Mouse (Mus musculus): ENCODE data around the gene Nectin1.

- TF ChIP-seq POLR2A (IDR thresholded peaks at IDR 0.05; ENCODE audit: borderline replicate concordance, control insufficient read depth, low read depth, low read length) (no peak), CTCF (IDR thresholded peaks at IDR 0.05; ENCODE audit: control insufficient read depth, insufficient read depth, low read length) (no peak)
Measured at GRCm38 (mm10) chr9:43732671-43733070, 11.1 kb upstream of the Nectin1 start.

All from bone marrow, adult 2 months (tissue).